Mouse (Mus musculus): ENCODE data around the gene M1ap.

M1ap gene

DNA sequence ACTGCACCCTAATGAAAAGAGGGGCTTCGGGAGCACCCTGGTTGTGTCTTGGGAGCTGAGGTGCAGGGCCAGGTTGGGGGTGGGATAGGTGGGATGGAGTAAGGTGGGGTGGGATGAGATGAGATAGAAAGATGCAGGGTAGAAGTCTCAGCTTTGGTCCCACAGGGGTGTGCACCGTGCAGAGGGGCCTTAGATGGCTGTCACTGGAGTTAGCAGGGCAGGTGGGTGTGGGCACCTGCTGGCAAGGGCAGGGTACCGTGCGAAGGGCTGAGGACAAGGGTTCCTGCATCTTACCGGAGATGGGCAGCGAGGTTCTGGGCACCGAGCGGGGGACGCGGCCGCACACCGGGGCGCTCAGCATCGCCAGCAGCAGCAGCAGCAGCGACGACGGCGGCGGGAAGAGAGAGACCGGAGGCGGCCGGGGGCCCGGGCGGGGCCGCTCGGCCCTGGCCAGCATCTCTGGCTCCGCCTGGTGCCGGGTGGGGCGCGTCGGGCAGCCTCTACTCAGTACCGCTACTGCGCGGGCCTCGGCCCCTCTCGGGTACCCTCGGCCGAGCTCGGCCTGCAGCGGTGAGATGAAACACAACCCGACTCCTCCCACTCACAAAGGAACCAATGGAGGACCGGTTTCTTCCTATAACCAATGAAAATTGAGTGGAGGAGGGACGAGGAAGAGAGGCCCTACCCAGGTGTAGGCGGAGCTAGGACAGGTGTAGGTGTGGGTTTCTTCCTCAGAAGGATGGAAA is 7.4 kb upstream of the M1ap start, which contains the start of gene Sema4f:
Gene Sema4f, minus strand, starts transcription at position 603 of the 746 bp plus-strand sequence.
- DNase-seq = peak; percentile 74

DNA sequence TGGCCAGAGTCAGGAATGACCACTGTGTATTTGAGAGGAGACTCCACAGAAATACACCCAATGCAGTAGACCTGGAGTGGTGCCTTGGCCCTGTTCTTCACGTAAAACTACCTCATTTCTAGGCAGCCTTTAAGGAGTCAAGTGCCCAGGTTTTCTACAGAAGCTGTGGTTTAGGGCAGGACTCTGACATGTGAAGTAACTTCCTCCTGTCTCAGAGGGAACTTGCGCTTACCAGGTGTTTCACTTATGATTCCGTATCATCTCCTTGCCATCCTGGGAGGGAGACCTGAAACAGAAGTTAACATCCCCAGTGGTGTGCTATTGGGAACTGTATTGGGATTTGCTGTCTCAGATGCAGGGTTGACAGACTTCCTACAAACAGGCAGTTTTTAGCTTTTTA is 5.9 kb upstream of the M1ap start:
- no peak for DNase-seq

DNA sequence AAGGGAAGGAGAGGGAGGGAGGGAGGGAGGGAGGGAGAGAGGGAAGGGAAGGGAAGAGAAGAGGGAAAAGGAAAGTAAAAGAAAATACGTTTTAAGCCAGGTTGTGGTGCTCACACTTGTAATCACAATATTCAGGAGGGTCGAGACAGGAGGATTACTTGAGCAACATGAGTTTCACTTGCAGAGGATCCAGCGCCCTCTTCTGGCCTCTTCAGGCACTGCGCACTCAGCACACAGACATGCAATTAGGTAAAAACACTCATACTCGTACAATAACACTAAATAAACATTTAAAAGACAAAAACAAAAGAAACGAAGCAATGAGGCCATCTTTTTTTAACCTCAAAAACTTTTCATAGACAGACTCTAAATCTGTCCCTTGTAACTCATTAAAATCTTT is 952 bp upstream of the M1ap start:
- peak; percentile 44 for DNase-seq

DNA sequence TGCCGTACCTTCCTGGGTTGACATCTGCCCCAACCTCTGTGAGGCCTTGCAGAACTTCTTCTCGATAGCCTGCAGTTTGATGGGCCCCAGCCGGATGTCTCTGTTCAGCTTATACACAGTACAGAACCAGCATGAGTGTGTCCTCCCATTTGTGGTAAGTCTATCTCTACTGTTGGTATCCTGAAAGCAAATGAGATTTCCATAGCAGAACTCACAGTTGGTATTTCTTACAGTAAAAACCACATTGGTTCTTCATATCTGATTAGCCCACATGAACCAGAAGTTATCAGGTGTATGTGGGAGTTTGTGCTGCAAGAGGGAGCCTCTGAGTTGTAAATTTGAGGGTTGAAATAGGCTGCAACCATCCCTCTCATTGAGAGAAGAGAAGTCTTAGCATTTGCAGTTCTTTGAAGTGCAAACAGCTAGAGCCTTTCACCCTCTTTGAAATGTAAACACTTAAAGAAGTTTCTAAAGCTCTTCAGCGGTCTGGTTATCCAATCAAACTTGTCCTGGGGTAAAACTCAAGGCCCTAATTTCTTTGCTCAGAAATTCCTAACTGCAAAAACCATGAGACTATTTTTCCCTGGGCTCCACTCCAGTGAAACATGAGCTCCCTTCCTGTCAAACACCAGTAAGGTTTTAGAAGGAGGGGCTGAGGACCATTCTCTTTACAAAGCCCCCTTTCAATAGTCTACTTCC is 10.0 kb downstream of the M1ap start:
- no peak for DNase-seq

DNA sequence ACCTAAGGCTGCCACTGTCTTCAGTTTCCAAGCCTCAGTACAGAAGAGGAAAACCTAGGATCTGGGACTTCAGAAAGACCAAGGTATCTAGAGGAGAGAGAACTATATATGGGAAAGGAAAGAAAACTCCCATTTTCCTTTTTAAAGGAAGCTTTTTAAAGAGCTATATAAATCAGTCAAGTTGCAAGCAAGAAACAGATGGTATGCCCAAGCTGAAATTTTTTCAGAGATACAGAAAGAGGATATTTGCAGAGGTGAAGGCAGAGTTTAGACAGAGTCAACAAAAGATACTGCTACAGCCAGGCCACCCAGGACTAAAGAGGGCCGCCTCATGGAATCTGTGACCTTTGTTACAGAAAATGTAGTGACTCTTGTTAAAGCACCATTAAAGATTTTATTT is 15.0 kb downstream of the M1ap start:
- no peak for DNase-seq

DNA sequence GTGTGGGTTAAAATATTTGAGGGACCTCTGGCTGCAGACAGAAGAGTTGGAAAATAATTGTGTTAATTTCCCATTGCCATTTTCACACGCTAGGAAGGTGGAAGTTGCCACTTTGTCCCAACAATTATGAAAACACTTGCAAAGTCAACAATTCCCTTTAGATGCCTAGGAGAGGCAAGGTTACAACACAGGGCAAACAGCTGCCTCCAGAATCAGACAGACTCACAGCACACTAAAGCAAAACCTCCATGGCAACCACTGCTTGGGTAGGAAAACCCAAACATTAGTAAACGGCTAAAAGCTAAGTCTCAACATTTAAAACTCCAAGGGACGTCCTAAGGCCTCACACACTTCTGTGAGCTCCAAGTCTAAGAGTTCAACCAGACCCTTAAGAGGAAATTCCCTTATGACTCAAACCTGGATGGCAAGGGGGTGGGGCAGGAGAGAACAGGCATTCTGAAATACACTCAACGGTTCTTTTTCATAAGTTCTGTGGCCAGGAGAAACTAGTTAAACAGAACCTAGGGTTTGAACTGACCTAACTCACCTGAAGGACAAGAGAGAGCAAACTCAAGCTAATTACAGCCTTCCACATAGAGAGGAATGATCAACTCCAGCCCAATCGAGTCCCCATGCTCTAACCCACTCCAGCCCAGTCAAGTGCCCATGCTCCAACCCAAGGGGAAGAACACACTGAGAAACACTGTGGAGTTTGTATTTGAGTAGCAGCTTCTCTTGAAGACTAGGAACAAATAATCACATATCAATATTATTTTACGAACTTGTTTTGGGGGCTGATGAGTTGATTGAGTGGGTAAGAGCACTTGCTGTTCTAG is 22.8 kb downstream of the M1ap start:
- no peak for DNase-seq

DNA sequence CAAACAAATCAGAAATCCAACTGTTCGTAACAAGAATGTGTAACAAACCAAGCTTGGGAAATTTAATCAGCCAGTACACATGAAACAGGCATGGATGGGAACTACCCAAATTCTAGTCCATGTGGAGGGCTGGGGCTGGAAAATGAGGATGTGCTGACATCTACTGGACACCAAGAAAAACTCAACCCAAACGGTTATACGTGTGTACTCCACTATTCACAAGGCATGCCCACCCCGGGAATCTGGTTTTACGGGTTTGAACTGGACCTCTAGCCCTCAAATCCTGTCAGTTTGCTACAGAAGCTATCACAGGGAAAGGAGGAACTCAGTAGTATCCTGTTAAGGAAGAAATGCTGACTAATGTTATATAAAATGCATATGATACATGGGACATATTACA is 24.3 kb downstream of the M1ap start:
- peak; percentile 49 for DNase-seq

DNA sequence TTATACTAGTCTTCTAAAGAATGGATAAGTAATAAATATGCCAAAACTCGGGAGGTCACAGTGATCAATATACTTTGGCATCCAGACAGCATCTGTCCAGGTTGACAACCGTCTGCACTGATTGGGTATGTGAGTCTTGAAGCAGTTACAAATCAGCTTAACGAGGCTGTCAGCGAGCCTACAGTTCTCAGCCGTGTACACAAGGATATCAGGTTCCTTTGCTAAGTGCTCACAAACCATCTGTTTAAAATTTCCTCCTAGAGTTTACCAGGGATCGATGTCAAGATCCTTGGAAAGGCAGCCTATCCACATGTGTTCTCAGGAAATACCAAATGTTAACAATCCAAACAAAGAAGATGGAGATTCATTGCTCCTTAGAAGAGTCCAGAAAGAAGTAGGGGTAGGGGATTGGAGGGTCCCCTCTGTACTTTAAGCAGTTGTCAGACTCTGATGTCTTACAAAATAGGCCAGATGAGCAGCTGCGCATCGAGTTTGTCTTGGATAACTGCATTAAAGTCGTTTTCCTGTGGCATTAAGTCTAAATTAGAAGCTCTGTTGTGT is 40.8 kb downstream of the M1ap start:
- no peak for DNase-seq

DNA sequence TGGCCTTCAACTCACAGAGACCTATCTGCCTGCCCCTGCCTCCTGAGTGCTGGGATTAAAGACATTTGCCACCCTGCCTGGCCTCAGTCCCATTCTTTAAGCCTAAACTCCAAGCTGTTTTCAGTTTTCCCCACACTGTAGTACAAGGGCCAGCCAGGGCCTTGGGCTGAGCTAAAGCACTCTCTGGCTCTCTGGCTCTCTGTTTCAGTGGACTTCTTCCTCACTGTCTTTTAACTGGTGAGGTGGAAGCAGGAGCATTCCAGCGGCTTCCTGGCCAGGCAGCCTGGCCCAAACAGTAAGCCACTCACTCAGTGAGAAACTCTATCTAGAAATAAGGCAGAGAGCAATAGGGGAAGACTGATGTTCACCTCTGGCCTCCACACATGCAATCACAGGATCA is 47.0 kb downstream of the M1ap start:
- no peak for DNase-seq

DNA sequence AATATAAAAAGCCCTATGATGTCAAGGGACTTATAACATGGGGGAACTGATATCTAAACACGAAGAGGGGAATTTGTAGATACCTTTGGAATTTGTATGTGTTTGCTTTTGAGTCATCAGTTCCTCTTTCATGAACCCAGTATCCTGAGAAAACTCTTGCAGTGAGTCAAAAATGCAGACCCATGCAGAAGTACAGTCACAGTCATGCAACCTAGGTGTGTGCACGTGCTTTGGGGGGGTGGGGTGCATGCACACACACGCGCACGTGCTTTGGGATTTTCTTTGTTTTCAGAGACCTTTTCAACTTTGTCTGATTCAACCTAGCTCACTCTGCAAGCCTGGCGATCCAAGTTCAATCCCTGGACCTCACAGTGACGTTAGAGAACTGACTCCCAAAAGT is 47.7 kb downstream of the M1ap start:
- DNase-seq = no peak

DNA sequence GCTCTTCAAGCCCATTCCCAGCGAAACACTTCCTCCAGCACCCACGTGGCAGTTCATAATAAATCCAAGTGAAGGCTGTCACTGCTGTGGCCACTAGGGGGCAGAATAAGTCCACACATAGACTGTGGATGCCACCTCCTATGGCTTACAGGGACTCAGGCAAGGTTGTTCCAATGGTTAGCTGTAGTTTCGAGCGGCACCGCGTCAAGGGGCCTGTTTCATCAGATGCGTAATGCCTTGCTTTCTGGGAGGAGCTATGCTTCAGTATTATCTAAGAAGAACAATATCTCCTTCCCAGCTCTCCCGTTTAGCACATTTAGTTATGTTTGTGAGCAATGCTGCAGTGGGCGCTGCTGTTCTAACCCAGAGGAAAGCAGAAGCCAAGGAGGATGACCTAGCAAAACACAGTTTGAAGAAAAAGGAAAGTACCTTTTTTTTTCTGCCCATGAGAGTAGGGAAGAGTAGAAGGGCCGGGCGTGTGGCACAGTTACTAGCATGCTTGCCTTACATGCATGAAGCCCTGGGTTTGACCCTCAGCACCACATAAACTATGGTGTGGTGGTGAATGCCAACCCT is 50.1 kb downstream of the M1ap start:
- DNase-seq = peak; percentile 83

DNA sequence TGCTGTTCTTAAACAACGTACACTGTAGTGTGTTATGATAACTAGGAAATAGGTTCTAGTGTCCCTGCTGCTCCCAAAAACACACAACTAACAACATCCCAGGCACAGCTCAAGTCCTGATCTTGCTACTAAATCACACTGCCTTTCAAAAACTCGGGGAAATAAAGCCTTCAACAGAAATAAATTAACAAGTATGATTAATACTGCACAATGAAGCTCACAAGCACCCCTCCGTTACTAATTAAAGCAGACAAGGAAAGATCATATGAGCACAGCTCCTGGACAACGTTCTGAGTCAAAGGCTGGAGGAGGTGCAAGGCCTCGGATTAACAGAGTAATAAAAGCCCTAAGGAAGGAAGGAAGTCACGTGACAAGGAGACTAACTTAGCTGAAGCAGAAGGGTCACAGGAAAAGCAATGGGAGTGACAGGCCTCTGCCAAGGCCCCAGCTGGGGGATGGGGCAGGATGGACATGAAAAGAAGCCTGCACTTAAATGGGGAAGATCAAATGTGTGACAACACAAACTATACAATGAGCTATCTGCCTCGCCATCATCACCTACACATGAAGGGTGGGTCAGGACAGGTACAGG is 50.9 kb downstream of the M1ap start:
- no peak for DNase-seq

DNA sequence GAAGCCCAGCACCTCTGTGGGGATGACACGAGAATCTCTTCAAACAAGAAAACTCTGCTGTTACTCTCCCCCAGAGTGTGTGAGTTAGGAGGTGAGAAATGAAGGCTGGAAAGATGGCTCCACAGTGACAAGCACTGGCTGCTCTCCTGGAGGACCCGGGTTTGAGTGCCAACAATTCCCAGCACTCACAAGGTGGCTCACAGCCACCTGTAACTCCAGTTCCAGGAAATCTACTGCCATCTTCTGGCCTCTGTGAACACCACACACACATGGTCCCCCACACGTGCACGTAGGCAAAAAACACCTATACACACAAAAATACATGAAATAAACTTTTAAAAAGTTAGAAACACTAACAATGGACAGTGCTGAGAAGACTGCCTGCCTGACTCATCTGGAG is 51.6 kb downstream of the M1ap start:
- no peak for DNase-seq

DNA sequence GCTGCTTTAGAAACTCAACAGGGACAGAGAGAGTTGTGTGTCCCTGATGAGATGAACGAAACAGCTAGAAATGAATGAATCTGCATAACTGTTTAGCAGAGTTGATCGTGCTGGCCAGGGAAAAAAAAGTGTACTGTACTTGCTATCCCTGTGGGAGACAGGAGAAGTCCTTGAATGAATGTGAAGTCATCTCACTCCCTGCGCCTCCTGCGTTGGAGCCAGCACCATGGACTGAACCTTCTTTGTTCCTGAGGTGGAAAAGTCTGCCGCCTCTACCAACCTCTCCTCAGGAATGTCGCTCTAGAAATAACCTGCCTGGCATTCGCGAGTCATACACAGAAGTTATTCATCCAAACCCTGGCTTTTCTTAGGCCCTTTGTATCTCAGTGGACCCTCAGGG is 53.3 kb downstream of the M1ap start:
- no peak for DNase-seq

DNA sequence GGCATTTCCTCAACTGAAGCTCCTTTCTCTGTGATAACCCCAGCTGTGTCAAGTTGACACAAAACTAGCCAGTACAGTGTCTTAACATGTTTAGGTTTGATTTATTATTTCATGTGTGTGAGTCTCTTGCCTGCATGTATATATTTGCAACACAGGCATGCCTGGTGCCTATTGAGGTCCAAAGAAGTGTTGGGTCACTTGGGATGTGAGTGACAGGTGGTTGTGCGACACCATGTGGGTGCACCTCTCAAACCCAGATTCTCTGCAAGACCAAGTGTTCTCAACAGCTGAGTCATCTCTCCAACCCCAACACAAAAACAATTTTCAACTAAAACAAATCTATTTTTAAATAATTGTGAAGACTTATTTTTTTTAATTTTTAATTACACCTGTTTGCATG is 56.4 kb downstream of the M1ap start:
- no peak for DNase-seq

DNA sequence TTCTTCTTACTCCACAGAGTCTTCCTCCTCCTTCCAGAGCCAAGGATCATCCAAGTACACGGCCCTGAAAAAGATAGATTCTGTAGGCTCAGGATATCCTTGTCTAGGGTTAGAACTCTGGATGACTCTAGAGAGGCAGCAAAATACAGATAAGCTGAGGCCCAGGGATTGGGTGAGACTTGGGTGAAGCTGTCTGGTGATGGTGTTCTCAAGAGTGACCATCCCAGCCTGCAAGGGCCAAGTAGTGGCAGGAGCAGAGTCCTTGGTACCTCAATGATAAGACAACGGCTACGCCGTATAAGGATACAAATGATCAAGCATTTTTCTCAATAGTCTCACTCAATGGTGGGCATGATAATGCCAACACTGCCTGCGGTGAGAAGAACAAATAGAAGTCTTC is 57.1 kb downstream of the M1ap start:
- DNase-seq = no peak

DNA sequence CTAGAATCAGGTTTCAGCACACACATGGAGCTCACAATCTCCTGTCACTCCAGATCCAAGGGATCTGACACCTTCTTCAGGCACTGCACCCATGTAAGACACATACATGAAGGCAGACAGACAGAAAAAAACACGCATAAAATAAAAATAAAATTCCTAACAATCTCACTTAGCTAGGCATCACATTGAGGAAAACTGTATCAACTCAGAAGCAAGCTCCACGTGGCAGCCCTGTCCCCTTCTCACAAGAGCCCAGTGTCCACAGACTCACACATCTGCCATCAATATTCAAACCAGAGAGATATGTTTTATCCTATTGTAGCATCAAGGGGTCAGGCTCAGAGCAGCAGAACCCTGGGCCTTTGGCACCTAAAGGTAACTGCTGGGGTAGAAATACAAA is 57.6 kb downstream of the M1ap start:
- DNase-seq = no peak

DNA sequence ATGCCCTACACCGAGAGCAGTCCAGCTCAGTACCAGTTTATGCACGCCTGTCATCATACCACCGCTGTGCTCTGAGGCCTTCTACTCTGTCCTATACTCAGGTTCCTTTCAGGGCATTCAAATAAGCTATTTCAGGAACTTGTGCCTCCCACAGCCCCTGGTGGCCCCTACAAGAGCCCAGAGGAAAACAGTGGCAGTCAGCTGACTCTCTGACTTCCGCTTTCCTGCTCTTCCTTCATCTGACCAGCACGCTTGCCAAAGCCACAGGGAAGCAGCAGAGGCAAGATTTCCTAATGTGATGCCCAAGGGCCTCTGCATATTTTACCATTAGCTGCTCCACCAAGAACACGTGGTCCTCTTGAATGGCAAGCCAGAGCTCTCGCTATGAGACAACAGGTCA is 58.2 kb downstream of the M1ap start:
- no peak for DNase-seq

DNA sequence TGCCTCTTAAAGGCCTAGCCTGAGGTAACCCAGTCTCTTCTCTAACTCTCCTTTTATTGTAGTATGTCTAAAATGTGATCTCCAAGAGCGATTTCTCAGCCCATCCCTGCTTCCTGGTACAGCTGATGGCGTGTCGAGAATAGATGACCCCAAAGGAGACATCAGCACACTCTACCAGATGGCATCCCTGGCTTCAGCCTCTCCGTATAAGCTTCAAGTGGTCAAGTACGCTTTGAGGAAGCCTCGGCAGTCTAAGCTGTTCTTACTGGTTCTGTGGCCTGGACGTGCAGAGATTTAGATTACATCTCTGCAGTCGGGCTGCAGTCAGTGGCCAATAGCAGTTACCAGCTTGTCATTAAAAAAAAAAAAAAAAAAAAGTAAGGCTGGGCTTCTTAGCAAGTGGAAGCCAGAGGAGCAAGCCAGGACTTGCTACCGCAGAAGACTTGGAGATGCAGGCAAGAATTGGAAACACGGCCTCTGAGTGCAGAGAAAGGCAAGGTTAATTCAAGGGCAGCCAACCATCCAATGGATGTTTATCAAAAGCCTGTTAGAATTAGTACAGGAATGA is 58.8 kb downstream of the M1ap start:
- no peak for DNase-seq

DNA sequence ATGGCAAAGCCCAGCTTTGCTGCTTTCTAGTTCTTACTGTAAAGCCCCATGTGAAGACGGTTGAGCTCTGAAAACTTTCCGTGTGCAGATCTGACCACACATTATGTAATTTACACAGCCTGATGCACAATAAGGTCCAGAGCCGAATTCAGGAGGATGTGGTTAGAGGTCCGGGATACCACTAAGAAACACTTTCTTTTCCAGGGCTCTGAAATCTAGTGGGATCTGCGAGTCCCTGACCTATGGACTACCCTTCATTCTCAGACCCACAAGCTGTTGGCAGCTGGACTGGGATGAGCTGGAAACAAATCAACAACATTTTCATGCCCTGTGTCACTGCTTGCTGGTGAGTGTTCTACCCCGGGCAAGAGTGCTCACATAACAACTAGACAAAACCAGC is 59.4 kb downstream of the M1ap start:
- DNase-seq = no peak

DNA sequence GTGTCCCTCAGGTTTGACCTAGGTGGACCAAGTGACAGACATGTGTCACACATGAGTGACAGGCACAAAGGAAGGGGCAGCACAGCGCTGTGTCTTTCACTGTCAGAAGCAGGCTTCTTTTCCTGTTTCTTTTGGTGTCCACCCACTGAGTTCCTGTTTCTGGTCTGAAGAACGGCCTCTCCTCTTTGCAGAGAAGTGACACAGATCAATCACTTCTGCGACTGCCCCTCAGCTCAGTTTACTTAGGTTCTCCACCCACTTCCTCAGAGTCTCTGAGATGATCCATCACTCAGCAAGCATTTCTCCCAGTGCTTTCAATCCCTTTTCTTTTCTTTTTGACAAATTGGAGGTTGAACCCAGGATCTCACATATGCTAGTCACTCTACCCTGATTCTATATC is 62.0 kb downstream of the M1ap start:
- DNase-seq = no peak

DNA sequence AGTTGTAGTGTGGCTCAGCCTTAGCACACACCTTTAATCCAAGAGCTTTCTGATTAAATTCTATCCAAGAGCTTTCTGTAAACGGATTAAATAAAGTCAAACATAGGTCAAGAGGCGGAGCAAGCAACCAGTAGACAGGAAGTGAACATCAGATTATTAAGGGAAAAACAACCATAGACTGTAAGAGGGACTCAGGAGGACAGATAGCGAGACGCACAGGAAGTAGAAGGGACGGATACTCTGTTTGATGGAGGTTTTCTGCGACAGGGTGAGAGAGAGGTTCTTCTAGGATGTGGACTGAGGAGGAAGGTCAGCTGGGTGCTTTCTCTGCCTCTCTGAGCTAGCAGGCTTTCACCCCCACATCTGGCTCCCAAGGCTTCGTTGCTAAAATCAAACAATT is 63.3 kb downstream of the M1ap start:
- no peak for DNase-seq

Measured in right cerebral cortex, postnatal 4 days (tissue).